Mouse (Mus musculus): ENCODE data around the gene Ghdc. TPM values are rescaled to one million over a fixed set of nuclear protein-coding genes. Genes with fewer than 3 reads are reported as not detected.
A peak's percentile ranks its signal among the peaks of the same experiment; 100 is the strongest.

Ghdc gene
- total and polyA plus RNA-seq, 3 experiments = 3.6 to 6.0 (median 3.9) TPM

GRCm38 (mm10) chr11:100778069-100778468 lies 7.3 kb upstream of the Ghdc start:
- DNase-seq (ENCODE audit: low spot score) (no peak), ATAC-seq (ENCODE audit: extremely low read depth, insufficient number of reproducible peaks, low FRiP score, poor library complexity, severe bottlenecking) (no peak)
- Histone ChIP-seq H3K27me3 (ENCODE audit: insufficient read depth, low read length) (no peaks in the 10 kb centered on the region), H3K9me3 (replicated peaks) (no peaks in the 10 kb centered on the region), H3K4me3 (ENCODE audit: low read depth, low read length) (no peak overlapping the region), H3K4me1 (ENCODE audit: insufficient read depth, low read depth, low read length) (peaks cover 6% of the 10 kb centered on the region; the same call in 1 of the 2 replicates), H3K36me3 (replicated peaks) (peaks cover 73% of the 10 kb centered on the region)
- TF ChIP-seq GATA1 (IDR thresholded peaks at IDR 0.05; ENCODE audit: borderline replicate concordance, low read length) = no peak
- TF ChIP-seq CTCF (IDR thresholded peaks at IDR 0.05; ENCODE audit: low read depth, low read length) = no peak
- TF ChIP-seq POLR2AphosphoS5 (IDR thresholded peaks at IDR 0.05; ENCODE audit: insufficient replicate concordance, low read depth, low read length) = no peak
- TF ChIP-seq TAL1 (conservative IDR thresholded peaks at IDR 0.05; ENCODE audit: low read depth, low read length) = no peak
- TF ChIP-seq GATA2 (IDR thresholded peaks at IDR 0.05; ENCODE audit: borderline replicate concordance, low read depth, low read length) = no peak

GRCm38 (mm10) chr11:100775921-100776320 lies 5.2 kb upstream of the Ghdc start:
- H3K9me3 ChIP-seq (replicated peaks) = no peaks in the 10 kb centered on the region
- ATAC-seq (ENCODE audit: extremely low read depth, insufficient number of reproducible peaks, low FRiP score, poor library complexity, severe bottlenecking) (no peak), DNase-seq (ENCODE audit: low spot score) (no peak)
- no peaks in the 10 kb centered on the region for H3K27me3 ChIP-seq (ENCODE audit: insufficient read depth, low read length)
- TF ChIP-seq POLR2AphosphoS5 (IDR thresholded peaks at IDR 0.05; ENCODE audit: insufficient replicate concordance, low read depth, low read length) (no peak), TAL1 (conservative IDR thresholded peaks at IDR 0.05; ENCODE audit: low read depth, low read length) (no peak), GATA1 (IDR thresholded peaks at IDR 0.05; ENCODE audit: borderline replicate concordance, low read length) (no peak)
- H3K4me3 ChIP-seq (ENCODE audit: low read depth, low read length) = no peak overlapping the region
- peaks cover 51% of the 10 kb centered on the region for H3K36me3 ChIP-seq (replicated peaks)
- H3K4me1 ChIP-seq (ENCODE audit: insufficient read depth, low read depth, low read length) = peaks cover 9% of the 10 kb centered on the region

GRCm38 (mm10) chr11:100774261-100774660 lies 3.5 kb upstream of the Ghdc start:
- TF ChIP-seq TAL1 (conservative IDR thresholded peaks at IDR 0.05; ENCODE audit: low read depth, low read length) (no peak), GATA2 (IDR thresholded peaks at IDR 0.05; ENCODE audit: borderline replicate concordance, low read depth, low read length) (no peak), CTCF (IDR thresholded peaks at IDR 0.05; ENCODE audit: low read depth, low read length) (no peak), GATA1 (IDR thresholded peaks at IDR 0.05; ENCODE audit: borderline replicate concordance, low read length) (no peak), POLR2AphosphoS5 (IDR thresholded peaks at IDR 0.05; ENCODE audit: insufficient replicate concordance, low read depth, low read length) (no peak)
- Histone ChIP-seq H3K27me3 (ENCODE audit: insufficient read depth, low read length) (no peaks in the 10 kb centered on the region), H3K9me3 (replicated peaks) (no peaks in the 10 kb centered on the region), H3K36me3 (replicated peaks) (peaks cover 35% of the 10 kb centered on the region), H3K4me1 (ENCODE audit: insufficient read depth, low read depth, low read length) (peaks cover 21% of the 10 kb centered on the region), H3K4me3 (ENCODE audit: low read depth, low read length) (no peak overlapping the region)
- DNase-seq (ENCODE audit: low spot score) = no peak
- ATAC-seq (ENCODE audit: extremely low read depth, insufficient number of reproducible peaks, low FRiP score, poor library complexity, severe bottlenecking) = no peak

- Histone ChIP-seq H3K4me3 (ENCODE audit: low read depth, low read length) (peak overlapping the region; percentile 69; the same call in 1 of the 2 replicates), H3K27me3 (ENCODE audit: insufficient read depth, low read length) (no peaks in the 10 kb centered on the region), H3K9me3 (replicated peaks) (no peaks in the 10 kb centered on the region), H3K4me1 (ENCODE audit: insufficient read depth, low read depth, low read length) (peaks cover 29% of the 10 kb centered on the region), H3K36me3 (replicated peaks) (peaks cover 23% of the 10 kb centered on the region)
- no peak for TF ChIP-seq TAL1 (conservative IDR thresholded peaks at IDR 0.05; ENCODE audit: low read depth, low read length)
- no peak for TF ChIP-seq GATA1 (IDR thresholded peaks at IDR 0.05; ENCODE audit: borderline replicate concordance, low read length)
- no peak for TF ChIP-seq POLR2AphosphoS5 (IDR thresholded peaks at IDR 0.05; ENCODE audit: insufficient replicate concordance, low read depth, low read length)
- TF ChIP-seq GATA2 (IDR thresholded peaks at IDR 0.05; ENCODE audit: borderline replicate concordance, low read depth, low read length) = no peak
- ATAC-seq (ENCODE audit: extremely low read depth, insufficient number of reproducible peaks, low FRiP score, poor library complexity, severe bottlenecking) (no peak), DNase-seq (ENCODE audit: low spot score) (no peak)
Observed at GRCm38 (mm10) chr11:100769980-100770379, 777 bp downstream of the Ghdc start.

GRCm38 (mm10) chr11:100767871-100768270 lies 2.9 kb downstream of the Ghdc start:
- Histone ChIP-seq H3K27me3 (ENCODE audit: insufficient read depth, low read length) (peaks cover 11% of the 10 kb centered on the region), H3K4me3 (ENCODE audit: low read depth, low read length) (no peak overlapping the region), H3K36me3 (replicated peaks) (peaks cover 21% of the 10 kb centered on the region), H3K9me3 (replicated peaks) (no peaks in the 10 kb centered on the region), H3K4me1 (ENCODE audit: insufficient read depth, low read depth, low read length) (peaks cover 34% of the 10 kb centered on the region)
- ATAC-seq (ENCODE audit: extremely low read depth, insufficient number of reproducible peaks, low FRiP score, poor library complexity, severe bottlenecking) = no peak
- TF ChIP-seq GATA2 (IDR thresholded peaks at IDR 0.05; ENCODE audit: borderline replicate concordance, low read depth, low read length) (no peak), CTCF (IDR thresholded peaks at IDR 0.05; ENCODE audit: low read depth, low read length) (no peak), POLR2AphosphoS5 (IDR thresholded peaks at IDR 0.05; ENCODE audit: insufficient replicate concordance, low read depth, low read length) (no peak), TAL1 (conservative IDR thresholded peaks at IDR 0.05; ENCODE audit: low read depth, low read length) (no peak), GATA1 (IDR thresholded peaks at IDR 0.05; ENCODE audit: borderline replicate concordance, low read length) (no peak)
- no peak for DNase-seq (ENCODE audit: low spot score)

GRCm38 (mm10) chr11:100766726-100767125 lies 4.0 kb downstream of the Ghdc start:
- Histone ChIP-seq H3K4me1 (ENCODE audit: insufficient read depth, low read depth, low read length) (peaks cover 41% of the 10 kb centered on the region), H3K9me3 (replicated peaks) (no peaks in the 10 kb centered on the region), H3K36me3 (replicated peaks) (peaks cover 21% of the 10 kb centered on the region), H3K27me3 (ENCODE audit: insufficient read depth, low read length) (peaks cover 23% of the 10 kb centered on the region), H3K4me3 (ENCODE audit: low read depth, low read length) (no peak overlapping the region)
- ATAC-seq (ENCODE audit: extremely low read depth, insufficient number of reproducible peaks, low FRiP score, poor library complexity, severe bottlenecking) (no peak), DNase-seq (ENCODE audit: low spot score) (no peak)
- TF ChIP-seq POLR2AphosphoS5 (IDR thresholded peaks at IDR 0.05; ENCODE audit: insufficient replicate concordance, low read depth, low read length) = no peak

- Histone ChIP-seq H3K27me3 (ENCODE audit: insufficient read depth, low read length) (peaks cover 60% of the 10 kb centered on the region), H3K36me3 (replicated peaks) (peaks cover 8% of the 10 kb centered on the region)
- TF ChIP-seq GATA1 (IDR thresholded peaks at IDR 0.05; ENCODE audit: borderline replicate concordance, low read length) (no peak), CTCF (IDR thresholded peaks at IDR 0.05; ENCODE audit: low read depth, low read length) (no peak), POLR2AphosphoS5 (IDR thresholded peaks at IDR 0.05; ENCODE audit: insufficient replicate concordance, low read depth, low read length) (no peak)
Observed at GRCm38 (mm10) chr11:100762831-100763230, 7.9 kb downstream of the Ghdc start, which contains the start of gene Hcrt. TSS of gene Hcrt (minus strand) at chr11:100762931.

More at GRCm38 (mm10) chr11:100762831-100763230, 7.9 kb downstream of the Ghdc start, which contains the start of gene Hcrt:
- Histone ChIP-seq H3K4me3 (ENCODE audit: low read depth, low read length) (peak within 1 kb of the TSS; percentile 61), H3K4me1 (ENCODE audit: insufficient read depth, low read depth, low read length) (peaks cover 44% of the 10 kb centered on the region), H3K9me3 (replicated peaks) (no peaks in the 10 kb centered on the region)
- no peak for ATAC-seq (ENCODE audit: extremely low read depth, insufficient number of reproducible peaks, low FRiP score, poor library complexity, severe bottlenecking)
- DNase-seq (ENCODE audit: low spot score) = no peak
